Mouse (Mus musculus) ovary, adult 18-20 months (tissue): ENCODE results near the gene Olfr522.
A peak's percentile ranks its signal among the peaks of the same experiment; 100 is the strongest.
"Not testable (repeated sequence)": the region's sequence is repeated elsewhere in the genome, so short reads cannot be mapped to it uniquely, and the experiment has no call there.

Source experiments
- DNase-seq: peaks from one replicate; pipeline ENCODE4 v3.0.0; 2022; ENCODE audit warnings: low spot score, mixed read lengths

The Olfr522 gene

GRCm38 (mm10) chr7:140160363-140160762 is 4.2 kb downstream of the Olfr522 start:
- no peak for DNase-seq

GRCm38 (mm10) chr7:140154218-140154927 is 10.2 kb downstream of the Olfr522 start, which contains the start of gene Sprn:
Gene Sprn (minus strand): TSS chr7:140154877.
- DNase-seq = no peak

- no peak for DNase-seq
Observed at GRCm38 (mm10) chr7:140153829-140154217, 10.7 kb downstream of the Olfr522 start.

GRCm38 (mm10) chr7:140153383-140153782 is 11.2 kb downstream of the Olfr522 start:
- DNase-seq = no peak

- no peak for DNase-seq
Observed at GRCm38 (mm10) chr7:140144550-140144949, 20.0 kb downstream of the Olfr522 start.

GRCm38 (mm10) chr7:140141350-140141749 is 23.2 kb downstream of the Olfr522 start:
- DNase-seq = no peak

GRCm38 (mm10) chr7:140138021-140138310 is 26.6 kb downstream of the Olfr522 start:
- DNase-seq = no peak

- peak; percentile 91 for DNase-seq
Observed at GRCm38 (mm10) chr7:140137135-140138020, 27.2 kb downstream of the Olfr522 start, which contains the start of gene Mtg1. Gene Mtg1 (plus strand): TSS chr7:140137564.

- DNase-seq = no peak
Observed at GRCm38 (mm10) chr7:140135106-140135770, 29.3 kb downstream of the Olfr522 start.

GRCm38 (mm10) chr7:140134033-140134432 is 30.5 kb downstream of the Olfr522 start:
- DNase-seq = not testable (repeated sequence)

GRCm38 (mm10) chr7:140132184-140132583 is 32.4 kb downstream of the Olfr522 start:
- not testable (repeated sequence) for DNase-seq

GRCm38 (mm10) chr7:140127911-140128310 is 36.7 kb downstream of the Olfr522 start:
- no peak for DNase-seq

- DNase-seq = no peak
Observed at GRCm38 (mm10) chr7:140126934-140127333, 37.6 kb downstream of the Olfr522 start.

GRCm38 (mm10) chr7:140126022-140126350 is 38.6 kb downstream of the Olfr522 start:
- no peak for DNase-seq

GRCm38 (mm10) chr7:140125278-140126021 is 39.1 kb downstream of the Olfr522 start:
- peak; percentile 94 for DNase-seq

GRCm38 (mm10) chr7:140124382-140124781 is 40.2 kb downstream of the Olfr522 start:
- DNase-seq = no peak

- DNase-seq = no peak
Observed at GRCm38 (mm10) chr7:140122765-140123164, 41.8 kb downstream of the Olfr522 start.

GRCm38 (mm10) chr7:140121338-140121910 is 43.1 kb downstream of the Olfr522 start:
- no peak for DNase-seq

GRCm38 (mm10) chr7:140120484-140120883 is 44.1 kb downstream of the Olfr522 start:
- no peak for DNase-seq

- DNase-seq = peak; percentile 92
Observed at GRCm38 (mm10) chr7:140116329-140117054, 48.1 kb downstream of the Olfr522 start, which contains the start of gene Echs1. Gene Echs1 (minus strand): TSS chr7:140116476.
